Mouse (Mus musculus) adrenal gland, adult (tissue): Measurements from ENCODE around the gene Crb1.
A peak's percentile ranks its signal among the peaks of the same experiment; 100 is the strongest.

Experiments
- DNase-seq, 2 experiments: peaks; one replicate each; pipeline ENCODE4 v3.0.0; 2022 to 2023; ENCODE audit warnings: low spot score in 1 of 2; ENCODE audit not compliant: inconsistent age in 2 of 2

The Crb1 gene

GRCm38 (mm10) chr1:139232636-139233035, 144.3 kb downstream of the Crb1 start:
- DNase-seq: no peak

GRCm38 (mm10) chr1:139224309-139224949, 152.5 kb downstream of the Crb1 start:
- DNase-seq: no peak

DNA sequence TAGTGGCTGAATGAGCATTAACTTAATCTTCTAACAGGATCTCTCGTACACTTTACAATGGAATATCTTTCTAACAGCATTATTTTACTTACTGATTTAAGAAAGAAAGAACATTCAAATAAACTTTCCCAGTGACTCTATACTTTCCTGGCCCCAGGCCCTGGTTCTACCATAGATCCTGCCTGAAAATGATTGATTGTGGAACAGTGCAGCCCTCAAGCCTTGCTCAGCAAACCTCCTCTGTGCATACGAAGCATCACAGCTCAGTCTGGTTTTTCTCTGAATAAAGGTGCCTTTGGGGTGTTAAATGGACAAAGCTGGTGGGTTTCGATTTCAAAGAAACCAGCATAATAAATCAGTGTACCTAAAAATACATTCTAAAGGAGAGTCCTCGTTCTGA, 153.1 kb downstream of the Crb1 start:
- no peak for DNase-seq

GRCm38 (mm10) chr1:139215311-139215710, 161.6 kb downstream of the Crb1 start:
- no peak for DNase-seq

- DNase-seq: no peak
Measured at GRCm38 (mm10) chr1:139210505-139210904, 166.4 kb downstream of the Crb1 start.

GRCm38 (mm10) chr1:139209796-139210195, 167.1 kb downstream of the Crb1 start:
- peak; percentile 88 to 90 for DNase-seq

GRCm38 (mm10) chr1:139206259-139206658, 170.6 kb downstream of the Crb1 start:
- no peak for DNase-seq

GRCm38 (mm10) chr1:139203026-139203425, 173.9 kb downstream of the Crb1 start:
- DNase-seq: no peak

- no peak for DNase-seq
Measured at GRCm38 (mm10) chr1:139194428-139195028, 182.4 kb downstream of the Crb1 start.

GRCm38 (mm10) chr1:139194011-139194410, 182.9 kb downstream of the Crb1 start:
- DNase-seq: no peak

DNA sequence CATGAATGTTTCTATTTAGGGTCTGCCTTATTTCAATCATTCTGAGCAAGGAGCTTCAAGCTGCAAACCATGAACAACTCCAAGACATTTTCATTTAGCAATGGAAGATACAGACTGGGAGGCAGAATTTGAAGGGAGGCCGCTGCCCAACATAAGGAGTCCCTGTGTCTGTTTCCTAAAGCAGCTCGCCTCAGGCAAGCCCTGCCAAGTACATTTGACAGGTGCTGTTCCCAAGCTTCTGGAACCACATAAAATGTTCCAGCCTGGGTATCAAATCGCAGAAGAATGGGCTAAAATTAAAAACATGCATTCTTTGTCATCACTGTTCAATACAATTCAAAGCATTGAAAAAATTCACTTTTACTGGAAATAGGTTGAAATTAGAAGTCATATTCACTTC, 184.3 kb downstream of the Crb1 start:
- DNase-seq: no peak

- no peak for DNase-seq
Measured at GRCm38 (mm10) chr1:139180481-139181149, 196.3 kb downstream of the Crb1 start.

- DNase-seq: no peak
Measured at GRCm38 (mm10) chr1:139179707-139180106, 197.2 kb downstream of the Crb1 start.

- DNase-seq: no peak
Measured at GRCm38 (mm10) chr1:139174058-139174832, 202.7 kb downstream of the Crb1 start.

GRCm38 (mm10) chr1:139162814-139163213, 214.1 kb downstream of the Crb1 start:
- peak in 1 of 2 experiments; percentile 77 for DNase-seq

- DNase-seq: no peak
Measured at GRCm38 (mm10) chr1:139161619-139162018, 215.3 kb downstream of the Crb1 start.

DNA sequence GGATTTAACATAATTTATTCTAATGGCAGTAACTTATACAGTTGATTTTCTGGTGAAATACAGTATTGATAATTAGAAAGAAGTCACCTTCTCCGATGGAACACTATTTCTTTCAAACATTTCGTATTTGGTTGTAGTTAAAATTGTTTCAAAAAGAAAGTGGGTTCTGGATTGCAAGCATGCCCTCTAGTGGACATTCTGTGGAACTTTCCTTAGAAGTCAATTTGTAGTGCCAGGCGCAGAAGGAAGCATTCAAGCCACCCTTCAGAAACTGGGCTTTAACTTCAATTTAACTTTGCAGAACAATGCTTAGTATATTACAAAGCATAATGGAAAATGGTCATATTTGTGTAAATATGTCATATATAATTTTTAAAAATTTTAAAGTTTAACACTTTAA, 220.5 kb downstream of the Crb1 start:
- peak in 1 of 2 experiments; percentile 56 for DNase-seq

DNA sequence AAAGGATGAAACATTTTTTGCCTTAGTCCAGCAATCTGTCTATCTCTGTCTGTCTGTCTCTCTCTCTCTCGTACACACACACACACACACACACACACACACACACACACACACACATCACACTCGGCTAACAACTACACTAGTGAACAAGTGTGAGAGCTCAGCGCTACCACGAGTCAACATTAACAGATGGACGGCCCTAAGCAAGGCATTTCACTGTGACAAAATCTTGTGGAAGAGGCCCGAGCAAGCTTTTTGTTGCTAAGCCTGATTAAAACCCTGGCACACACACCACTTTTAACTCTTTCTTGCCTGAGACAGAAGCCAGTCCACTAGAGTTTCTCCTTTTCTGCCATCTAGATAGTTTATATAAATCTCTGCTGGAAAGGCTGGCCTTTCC, 223.4 kb downstream of the Crb1 start:
- no peak for DNase-seq

- DNase-seq: no peak
Measured at GRCm38 (mm10) chr1:139153006-139153405, 223.9 kb downstream of the Crb1 start.
